Mouse (Mus musculus) T-helper 2 cell (primary cell): ENCODE data around the gene Styk1.

ENCODE experiments used
- in situ Hi-C: fragments of 300-600 bp; cut with MboI, MseI; formaldehyde crosslinking; loops from one replicate; pipeline ENCODE4 v1.15.1; 2025; ENCODE audit warnings: high pct_unique_total_duplicates

Gene Styk1

DNA sequence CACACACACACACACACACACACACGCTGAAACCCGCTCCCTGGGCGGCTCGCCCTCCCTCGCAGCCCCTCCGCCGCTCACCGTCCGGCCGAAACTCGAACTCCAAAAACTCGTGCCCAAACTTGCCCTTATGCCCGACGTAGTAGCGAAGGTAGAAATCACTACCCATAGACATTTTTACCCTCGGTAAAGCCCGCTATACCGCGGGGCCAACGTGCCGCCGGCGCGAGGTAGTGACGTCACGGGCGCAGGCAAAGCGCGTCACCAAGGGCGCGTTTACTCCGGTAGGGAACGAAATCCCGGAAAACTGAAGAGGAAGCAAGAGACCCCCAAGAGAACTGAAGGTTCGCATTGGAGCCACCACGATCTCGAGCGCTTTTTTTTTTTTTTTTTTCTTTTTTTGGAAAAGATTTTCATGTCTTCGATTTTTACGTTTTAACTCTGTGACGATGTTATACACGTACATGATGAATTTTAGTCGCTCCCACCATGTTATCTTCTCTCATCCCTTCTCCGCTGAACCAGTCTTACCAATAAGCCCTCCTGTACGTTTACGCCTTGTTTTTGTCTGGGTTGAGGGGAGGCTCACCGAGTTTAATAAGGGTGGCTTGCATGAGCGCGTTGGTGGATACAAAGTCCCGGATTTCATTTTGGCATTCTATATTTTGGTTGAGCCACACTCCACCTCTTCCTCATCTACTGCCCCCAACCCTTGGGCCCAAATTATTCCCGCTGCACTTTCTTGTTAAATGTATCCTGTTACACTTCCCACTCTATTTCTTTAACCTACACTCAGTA is 60.2 kb downstream of the Styk1 start, which contains the start of gene Magohb:
Magohb (minus strand) TSS at position 254 of the 798 bp plus-strand sequence.
- in situ Hi-C loops: loop anchor here (25.0 kb wide), 1 partner anchor 1731 kb away; no protein-coding TSS in a partner anchor

DNA sequence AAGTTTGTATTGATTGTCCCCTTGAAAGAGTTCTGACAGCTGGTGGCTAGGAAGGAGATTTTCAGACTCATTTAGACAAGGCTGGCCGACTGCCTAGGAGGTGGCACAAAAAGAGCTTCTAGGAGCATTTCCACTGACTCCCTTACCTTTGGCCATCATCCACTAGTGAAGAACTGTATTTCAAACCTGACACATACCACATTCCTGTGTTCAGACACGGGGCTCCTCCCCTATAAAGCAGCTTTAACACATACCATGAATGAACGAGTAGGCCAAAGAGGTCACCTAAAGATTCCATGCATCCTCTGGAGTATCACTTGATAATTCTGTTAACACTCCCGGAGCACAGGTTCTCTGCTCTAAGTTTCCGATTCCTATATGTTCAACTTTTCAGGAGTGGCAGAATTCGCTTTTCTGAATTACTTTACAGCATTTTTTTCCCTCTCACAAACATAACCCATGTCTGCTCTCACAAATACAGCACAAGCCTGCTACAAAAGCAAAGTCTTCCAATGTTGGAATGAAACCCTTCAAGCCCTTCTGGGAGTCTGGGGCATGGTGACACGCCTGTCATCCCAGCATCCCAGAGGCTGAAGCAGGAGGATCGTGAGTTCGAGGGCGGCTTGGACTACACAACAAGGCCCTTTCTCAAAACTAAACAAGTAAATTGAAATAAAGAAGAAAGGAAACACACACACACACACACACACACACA is 61.0 kb downstream of the Styk1 start:
- in situ Hi-C loops: loop anchor here (25.0 kb wide), 1 partner anchor 1730 kb away; no protein-coding TSS in a partner anchor

DNA sequence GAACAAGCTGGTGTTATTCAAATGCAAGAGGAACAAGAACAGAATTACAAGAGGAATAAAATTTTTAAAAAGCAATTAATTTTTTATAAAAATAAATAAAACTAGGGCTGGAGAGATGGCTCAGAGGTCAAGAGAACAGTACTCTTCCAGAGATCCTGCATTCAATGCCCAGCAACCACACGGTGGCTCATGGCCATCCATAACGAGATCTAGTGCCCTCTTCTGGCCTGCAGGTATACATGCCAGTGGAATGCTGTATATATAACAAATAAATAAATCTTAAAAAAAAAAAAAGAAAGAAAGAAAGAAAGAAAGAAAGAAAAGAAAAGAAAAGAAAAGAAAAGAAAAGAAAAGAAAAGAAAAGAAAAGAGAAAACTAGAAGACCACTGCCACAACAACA is 63.0 kb downstream of the Styk1 start:
- in situ Hi-C loops: loop anchor here (25.0 kb wide), 1 partner anchor 1728 kb away; no protein-coding TSS in a partner anchor

GRCm38 (mm10) chr6:131278160-131278559 is 75.2 kb downstream of the Styk1 start:
- in situ Hi-C loops: loop anchor here (25.0 kb wide), 1 partner anchor 1716 kb away; no protein-coding TSS in a partner anchor

DNA sequence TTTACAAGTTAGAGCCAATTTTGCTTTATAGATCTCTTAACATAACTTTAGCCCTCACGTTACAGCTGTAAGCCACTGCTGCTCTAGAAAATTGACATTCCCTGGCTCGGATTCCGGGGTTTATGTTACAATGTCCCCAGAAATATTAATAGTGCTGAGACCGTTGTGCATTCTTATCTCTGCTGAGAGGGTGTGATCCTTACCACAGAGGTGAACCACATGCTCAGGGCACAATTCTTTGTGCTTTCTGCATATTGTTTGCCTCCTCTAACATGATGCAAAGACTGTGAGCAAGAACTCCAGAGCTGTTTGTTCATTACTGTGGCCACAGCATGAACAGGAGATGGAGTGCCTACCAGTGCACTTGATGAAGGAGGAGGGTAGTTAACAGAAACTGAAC is 76.7 kb downstream of the Styk1 start:
- in situ Hi-C loops: loop anchor here (25.0 kb wide), 1 partner anchor 1714 kb away; no protein-coding TSS in a partner anchor

GRCm38 (mm10) chr6:131272311-131272710 is 81.1 kb downstream of the Styk1 start:
- in situ Hi-C loops: no loop called here

GRCm38 (mm10) chr6:131270312-131270711 is 83.1 kb downstream of the Styk1 start:
- in situ Hi-C loops: no loop called here

GRCm38 (mm10) chr6:131269599-131269998 is 83.8 kb downstream of the Styk1 start:
- in situ Hi-C loops: no loop called here

DNA sequence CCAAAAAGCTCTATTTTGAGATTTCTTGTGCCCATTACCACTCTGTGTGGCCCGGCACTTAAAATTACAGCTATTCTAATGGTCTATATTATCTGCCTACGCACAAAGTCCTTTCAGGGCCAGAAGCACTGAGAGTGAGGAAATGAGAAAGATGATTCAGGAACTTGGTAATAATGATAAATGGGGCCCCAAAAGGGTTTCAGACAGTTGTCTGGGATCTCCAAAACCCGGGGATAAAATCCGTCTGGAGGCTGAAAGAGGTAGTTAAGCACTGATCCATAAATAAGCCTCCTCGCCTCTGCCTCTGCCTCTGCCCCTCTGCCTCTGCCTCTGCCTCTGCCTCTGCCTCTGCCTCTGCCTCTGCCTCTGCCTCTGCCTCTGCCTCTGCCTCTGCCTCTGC is 89.2 kb downstream of the Styk1 start:
- in situ Hi-C loops: no loop called here

- in situ Hi-C loops: no loop called here
These were observed 90.6 kb downstream of the Styk1 start for GRCm38 (mm10) chr6:131262778-131263177.

- in situ Hi-C loops: no loop called here
These were observed 91.4 kb downstream of the Styk1 start for GRCm38 (mm10) chr6:131262009-131262408.
